Mouse (Mus musculus): ENCODE data around the gene Rpl26. TPM values are rescaled to one million over a fixed set of nuclear protein-coding genes. Genes with fewer than 3 reads are reported as not detected.

Gene Rpl26
- total RNA-seq, 4 experiments from 2014 or later = 779 to 924 (median 859) TPM

DNA sequence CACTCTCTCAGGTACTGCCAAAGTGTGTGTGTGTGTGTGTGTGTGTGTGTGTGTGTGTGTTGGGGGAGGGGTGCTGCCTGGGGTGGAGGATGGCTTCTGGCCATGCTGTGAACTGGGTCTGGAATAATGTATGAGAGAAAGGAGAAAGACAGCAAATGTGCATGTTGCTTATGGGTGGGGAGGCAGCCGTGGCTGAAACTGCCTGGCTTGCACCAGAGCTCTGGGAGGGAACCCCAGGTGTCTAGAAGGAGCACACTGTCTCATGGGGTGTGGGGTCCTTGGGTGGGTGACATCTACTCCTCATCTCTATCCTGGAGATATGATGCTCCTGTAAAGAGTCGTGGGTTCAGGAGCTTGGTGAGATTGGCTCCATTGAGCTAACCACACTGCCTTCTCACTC, 12.7 kb upstream of the Rpl26 start:
- DNase-seq (ENCODE audit: low spot score in 2 of 2) = no peak

- DNase-seq (ENCODE audit: low spot score in 2 of 2) = no peak
Measured at GRCm38 (mm10) chr11:68890625-68891024, 10.8 kb upstream of the Rpl26 start.

- DNase-seq (ENCODE audit: low spot score in 2 of 2) = no peak
Measured at GRCm38 (mm10) chr11:68891823-68892222, 9.6 kb upstream of the Rpl26 start.

DNA sequence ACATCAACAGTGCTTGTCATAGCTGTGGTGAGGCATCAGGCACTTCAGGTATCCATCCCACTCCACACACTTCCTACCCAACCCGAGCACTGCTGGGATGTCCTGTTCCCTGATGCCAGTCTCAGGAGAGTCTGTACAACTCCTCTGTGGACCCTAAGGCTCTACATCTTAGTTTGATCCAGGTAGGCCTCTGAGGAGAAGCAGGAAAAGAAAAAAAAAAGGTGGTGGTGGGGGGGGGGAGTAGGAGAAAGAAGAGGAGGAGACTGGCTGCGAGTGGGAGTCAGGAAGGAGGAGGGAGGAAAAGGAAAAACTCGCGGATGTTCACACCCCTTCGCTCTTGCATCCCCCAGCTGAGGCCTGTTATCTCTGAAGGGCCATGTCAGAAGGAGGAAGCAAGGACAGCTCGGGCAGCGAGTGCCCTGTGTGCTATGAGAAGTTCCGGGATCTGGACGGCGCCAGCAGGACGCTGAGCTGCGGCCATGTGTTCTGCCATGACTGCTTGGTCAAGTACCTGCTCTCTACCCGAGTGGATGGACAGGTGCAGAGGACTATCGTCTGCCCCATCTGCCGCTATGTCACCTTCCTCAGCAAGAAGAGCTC, 9.1 kb upstream of the Rpl26 start:
- no peak for DNase-seq (ENCODE audit: low spot score in 2 of 2)

- no peak for DNase-seq (ENCODE audit: low spot score in 2 of 2)
Measured at GRCm38 (mm10) chr11:68893911-68894464, 7.4 kb upstream of the Rpl26 start.

DNA sequence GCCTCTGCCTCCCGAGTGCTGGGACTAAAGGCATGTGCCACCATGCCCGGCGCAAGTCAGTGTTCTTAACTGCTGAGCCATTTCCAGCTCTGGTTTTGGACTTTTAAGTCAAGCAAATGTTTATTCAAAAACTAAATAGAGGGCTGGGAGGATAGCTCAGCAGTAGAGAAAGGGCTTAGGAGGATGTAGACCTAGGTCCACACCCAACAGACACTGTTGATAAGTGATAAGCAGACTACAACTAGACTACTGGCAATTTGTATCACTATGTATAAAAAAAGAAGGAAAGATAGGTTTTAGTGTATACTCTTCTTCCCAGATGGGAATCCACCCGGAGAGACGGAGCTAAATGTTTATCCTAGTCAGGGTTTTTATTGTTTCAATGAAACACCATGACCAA, 5.1 kb upstream of the Rpl26 start:
- no peak for DNase-seq (ENCODE audit: low spot score in 2 of 2)

GRCm38 (mm10) chr11:68897120-68897519, 4.3 kb upstream of the Rpl26 start:
- DNase-seq (ENCODE audit: low spot score in 2 of 2) = no peak

GRCm38 (mm10) chr11:68897838-68898237, 3.5 kb upstream of the Rpl26 start:
- DNase-seq (ENCODE audit: low spot score in 2 of 2) = no peak

DNA sequence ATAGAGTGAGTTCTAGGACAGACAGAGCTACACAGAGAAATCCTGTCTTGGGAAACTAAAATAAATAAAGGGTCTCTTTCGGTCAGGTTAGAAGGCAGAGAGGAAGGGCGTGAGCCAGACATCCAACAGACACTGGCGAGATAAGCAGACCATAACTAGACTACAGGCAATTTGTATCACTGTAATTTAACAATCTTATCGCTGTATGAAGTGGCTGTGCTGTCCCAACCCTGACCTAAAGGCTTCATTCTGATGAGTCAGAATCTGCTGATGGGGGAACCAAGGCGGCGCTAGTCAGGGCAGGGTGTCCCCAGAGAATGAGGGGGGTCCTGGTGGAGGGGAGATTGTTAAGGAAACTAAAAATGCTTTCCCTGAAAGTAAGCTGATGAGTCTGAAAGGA, 2.6 kb upstream of the Rpl26 start:
- no peak for DNase-seq (ENCODE audit: low spot score in 2 of 2)

- DNase-seq (ENCODE audit: low spot score in 2 of 2) = no peak
Measured at GRCm38 (mm10) chr11:68899815-68900214, 1.6 kb upstream of the Rpl26 start.

- DNase-seq (ENCODE audit: low spot score in 2 of 2) = no peak
Measured at GRCm38 (mm10) chr11:68900519-68901350, 648 bp upstream of the Rpl26 start.

GRCm38 (mm10) chr11:68902047-68902364, 623 bp downstream of the Rpl26 start:
- no peak for DNase-seq (ENCODE audit: low spot score in 2 of 2)

DNA sequence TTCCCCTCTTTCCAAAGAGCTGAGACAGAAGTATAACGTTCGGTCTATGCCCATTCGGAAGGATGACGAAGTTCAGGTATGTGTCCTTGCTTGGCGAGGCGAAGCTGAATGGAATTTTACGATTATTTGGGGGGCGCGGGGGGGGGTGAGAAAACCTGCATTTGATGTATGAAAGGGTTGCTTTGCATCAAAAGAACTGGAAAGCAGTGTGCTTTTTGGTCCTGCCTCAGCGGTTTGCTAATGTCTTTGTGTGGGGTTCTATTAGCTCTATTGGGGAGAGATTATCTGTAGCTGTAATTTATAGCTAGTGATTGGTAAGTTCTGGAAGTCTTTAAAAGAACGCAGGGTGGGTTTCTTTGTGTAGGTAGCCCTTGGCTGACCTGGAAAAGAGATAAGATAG, 984 bp downstream of the Rpl26 start:
- DNase-seq (ENCODE audit: low spot score in 2 of 2) = no peak

DNA sequence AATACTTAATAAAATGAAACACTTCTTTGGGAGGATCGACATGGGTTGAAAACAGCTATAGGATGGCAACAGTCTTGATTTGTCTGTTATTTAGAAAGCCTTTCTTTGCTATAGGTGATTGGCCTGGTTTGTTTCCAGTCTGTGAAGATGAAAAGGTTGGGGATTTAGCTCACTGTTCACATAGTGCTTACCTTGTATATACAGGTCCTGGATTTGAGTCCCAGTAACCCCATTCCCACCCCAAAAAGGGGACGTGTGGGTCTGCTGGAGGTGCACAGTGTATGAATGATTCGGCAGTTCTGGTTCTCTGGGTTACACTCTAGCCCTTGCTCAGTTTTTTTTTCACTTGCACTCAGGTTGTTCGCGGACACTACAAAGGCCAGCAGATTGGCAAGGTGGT, 1.4 kb downstream of the Rpl26 start:
- DNase-seq (ENCODE audit: low spot score in 2 of 2) = no peak

DNA sequence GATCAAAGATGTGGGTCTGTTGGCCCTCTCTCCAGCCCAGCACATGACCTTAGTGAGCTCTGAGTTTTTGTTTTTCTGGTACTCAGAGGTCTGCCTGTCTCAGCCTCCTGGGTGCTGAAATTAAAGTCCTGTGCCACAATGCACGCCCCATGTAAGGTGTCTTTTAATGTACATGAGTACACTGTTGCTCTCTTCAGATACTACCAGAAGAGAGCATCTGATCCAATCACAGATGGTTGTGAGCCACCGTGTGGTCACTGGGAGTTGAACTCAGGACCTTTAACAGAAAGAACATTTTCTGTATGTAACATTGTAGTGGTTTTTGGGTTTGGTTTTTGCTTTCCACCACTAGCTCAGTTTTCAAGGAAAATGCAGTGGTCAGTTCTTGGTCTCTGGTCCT, 2.4 kb downstream of the Rpl26 start:
- DNase-seq (ENCODE audit: low spot score in 2 of 2) = no peak

- peak; percentile 57 to 84 for DNase-seq (ENCODE audit: low spot score in 2 of 2)
Measured at GRCm38 (mm10) chr11:68904375-68905137, 3.2 kb downstream of the Rpl26 start.

DNA sequence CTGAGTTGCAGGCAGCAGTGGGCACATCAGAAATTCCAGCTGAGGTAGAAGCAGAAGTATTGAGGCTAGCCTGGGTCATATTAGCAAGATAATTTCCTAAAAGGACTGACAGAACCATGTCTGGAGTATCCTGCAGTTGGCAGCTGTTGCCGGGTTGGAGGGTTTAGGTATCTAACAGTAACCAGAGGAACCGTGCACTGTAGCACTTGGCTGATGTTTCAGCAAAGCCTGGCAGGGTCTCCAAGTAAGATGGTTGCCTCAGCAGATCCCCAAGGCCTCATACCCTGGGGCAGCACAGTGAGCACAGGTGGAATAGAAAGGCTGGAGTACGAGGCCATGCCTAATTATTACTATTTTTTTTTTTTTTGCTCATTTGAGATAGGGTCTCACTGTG, 3.8 kb downstream of the Rpl26 start:
- no peak for DNase-seq (ENCODE audit: low spot score in 2 of 2)

DNA sequence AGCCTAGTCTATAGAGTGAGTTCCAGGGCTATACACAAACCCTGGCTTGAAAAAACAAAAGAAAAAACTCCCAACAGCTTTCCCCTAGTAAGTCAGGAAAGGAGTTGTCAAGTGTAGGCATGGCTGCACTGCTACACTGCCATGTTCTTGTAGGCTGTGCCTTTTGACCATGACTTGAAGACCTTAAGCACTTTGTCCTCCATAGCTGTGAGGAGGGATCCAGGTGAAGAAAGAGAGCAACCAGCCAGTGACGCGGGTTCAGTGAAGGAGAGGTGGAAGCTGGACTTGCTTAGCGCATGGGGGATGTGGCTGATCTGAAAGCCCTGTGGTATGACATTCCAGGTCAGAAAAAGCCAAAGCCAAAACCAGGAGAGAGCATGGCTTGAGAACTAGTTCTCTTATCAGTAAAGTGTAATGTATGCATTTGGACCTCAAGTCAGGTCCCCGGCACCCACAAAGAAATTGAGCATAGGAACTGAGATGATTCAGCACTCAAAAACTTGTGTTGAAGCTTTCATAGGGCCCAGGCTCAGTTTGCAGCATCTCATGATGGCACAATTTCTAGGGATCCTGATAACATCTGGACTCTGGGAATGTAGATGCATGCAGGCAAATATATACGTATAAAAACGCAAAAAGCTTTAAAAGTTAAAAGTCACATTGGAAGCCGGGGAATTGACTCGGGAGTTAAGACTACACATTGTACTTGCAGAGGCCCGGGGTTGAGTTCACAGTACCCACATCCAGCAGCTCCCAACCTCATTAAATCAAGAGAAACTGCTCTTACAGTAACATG, 4.5 kb downstream of the Rpl26 start:
- DNase-seq (ENCODE audit: low spot score in 2 of 2) = no peak

DNA sequence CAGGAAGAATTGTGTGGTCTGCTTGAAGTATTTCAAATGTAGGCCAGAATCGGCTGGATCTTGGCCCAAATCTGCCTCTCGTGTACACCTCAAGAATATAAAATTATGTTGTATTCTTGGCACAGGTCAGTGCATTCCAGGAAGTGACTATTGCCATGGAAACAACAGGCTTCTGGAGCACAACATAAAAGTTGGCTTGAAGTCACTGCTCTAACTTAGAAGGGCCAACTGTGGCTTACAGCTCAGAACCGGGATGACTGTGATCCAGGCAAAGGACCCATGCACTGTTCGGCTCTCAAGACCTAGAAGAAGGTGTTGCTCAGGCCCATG, 5.0 kb downstream of the Rpl26 start:
- DNase-seq (ENCODE audit: low spot score in 2 of 2) = no peak

DNA sequence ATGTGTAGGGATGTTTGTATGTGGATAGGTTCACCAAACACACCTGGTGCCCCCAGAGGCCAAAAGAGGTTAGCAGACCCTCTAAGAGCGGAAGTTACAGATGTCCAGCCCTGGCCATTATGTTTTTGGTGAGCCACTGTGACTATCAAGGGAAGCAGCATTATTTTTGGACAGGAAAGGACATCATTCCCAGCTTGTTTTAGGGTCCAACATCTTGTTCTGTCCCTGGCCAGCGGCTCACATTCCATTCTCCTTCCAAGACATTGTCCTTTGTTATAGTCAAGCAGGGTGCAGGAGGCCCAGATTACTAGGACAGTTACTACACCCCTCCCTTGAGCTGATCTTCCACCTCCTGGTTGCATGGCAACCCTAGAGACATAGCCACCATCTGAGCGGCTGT, 5.9 kb downstream of the Rpl26 start:
- DNase-seq (ENCODE audit: low spot score in 2 of 2) = no peak

DNA sequence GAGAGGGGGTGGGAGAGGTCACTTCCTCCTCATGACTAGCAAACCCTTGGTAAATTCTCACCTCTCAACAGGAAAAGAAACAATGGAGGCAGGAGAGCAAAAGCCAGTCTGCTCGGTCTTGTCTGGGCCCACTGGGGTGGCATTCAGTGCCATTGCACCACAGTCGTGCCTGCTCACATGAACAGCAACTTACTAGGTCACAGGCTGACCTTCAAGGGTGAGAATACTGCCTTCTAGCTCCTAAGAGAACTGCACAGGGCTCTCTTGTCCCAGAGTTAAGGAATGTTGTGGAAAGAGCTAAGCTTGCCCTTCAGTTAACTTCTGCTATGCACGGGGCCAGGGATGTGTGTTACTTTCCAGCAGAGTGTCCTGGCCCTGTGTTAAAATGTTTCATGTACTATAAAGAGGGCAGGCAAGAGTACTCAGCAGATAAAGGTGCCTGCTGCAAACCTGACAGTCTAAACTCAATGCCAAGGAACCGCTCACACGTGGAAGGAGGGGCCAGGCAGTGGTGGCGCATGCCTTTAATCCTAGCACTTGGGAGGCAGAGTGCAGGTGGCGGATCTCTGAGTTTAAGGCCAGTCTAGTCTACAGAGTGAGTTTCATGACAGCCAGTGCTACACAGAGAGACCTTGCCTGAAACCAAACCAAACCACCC, 7.6 kb downstream of the Rpl26 start:
- DNase-seq (ENCODE audit: low spot score in 2 of 2) = no peak
